25 mouse cellular contexts compared by ENCODE assay signal in genomic region chr3:22180076-22180475, GRCm38 (mm10).
DNase-seq lines count a peak whose midpoint lies in the region; ATAC-seq and TF ChIP-seq lines count a peak whose summit lies in the region.
"Had no signal": no experiment of that assay in that cellular context is flagged by ENCODE, and none has a peak within 500 bp of the region (broad histone marks: within the 10 kb centered on the region; RNA-seq: fewer than 3 reads in every experiment).

No protein-coding gene starts in this region.

- peaks cover 13% of the 10 kb centered on the region for H3K4me1 ChIP-seq in liver, adult 2 months (ENCODE audit: control insufficient read depth, insufficient read depth, low read length)
- no peaks in the 10 kb centered on the region; the same call in 1 of the 2 replicates for H3K4me1 ChIP-seq in liver, embryonic 11.5 days (replicated peaks; ENCODE audit: control insufficient read depth, insufficient read depth, low read length)
- H3K4me1 ChIP-seq: forebrain, embryonic 10.5 days; forebrain, embryonic 13.5 days had no signal

- H3K9me3 ChIP-seq in liver, embryonic 11.5 days (ENCODE audit: control insufficient read depth, low read length): no peaks in the 10 kb centered on the region
- H3K9me3 ChIP-seq: forebrain, embryonic 10.5 days; forebrain, embryonic 13.5 days; heart, embryonic 13.5 days had no signal

- no peaks in the 10 kb centered on the region for H3K27me3 ChIP-seq in liver, adult 2 months (ENCODE audit: control insufficient read depth, insufficient read depth, low read length)
- H3K27me3 ChIP-seq in liver, embryonic 11.5 days (replicated peaks; ENCODE audit: control insufficient read depth, insufficient read depth, low read length): no peaks in the 10 kb centered on the region
- H3K27me3 ChIP-seq: forebrain, embryonic 13.5 days; heart, embryonic 13.5 days had no signal

- no peak overlapping the region for H3K9ac ChIP-seq in liver, adult 2 months (ENCODE audit: low read depth, low read length)
- no peak overlapping the region for H3K9ac ChIP-seq in liver, embryonic 11.5 days (ENCODE audit: low read depth, low read length)
- H3K9ac ChIP-seq: forebrain, embryonic 13.5 days; heart, embryonic 13.5 days; hindbrain, embryonic 14.5 days had no signal

- 14% methylated on average over 3 of the region's 4 CpGs for WGBS in liver, adult 2 months
- 68% methylated on average over 4 of the region's 4 CpGs for WGBS in liver, embryonic 11.5 days

- no peak for TF ChIP-seq CTCF in liver, adult 2 months (IDR thresholded peaks at IDR 0.05; ENCODE audit: low read depth, low read length)

- no peak for TF ChIP-seq POLR2A in liver, adult 2 months (IDR thresholded peaks at IDR 0.05; ENCODE audit: extremely low read depth, insufficient read depth, low read length)

- DNase-seq in liver, adult 2 months (ENCODE audit: extremely low read depth, low read depth, low spot score): peak; percentile 73
- DNase-seq in liver, embryonic 11.5 days (ENCODE audit: low spot score): no peak
- DNase-seq in lung, postnatal 10 days: peak; percentile 8
- DNase-seq in lung, postnatal 14 days: no peak
- DNase-seq: adrenal gland, adult 8-10 months; adrenal gland, postnatal 25 days; cerebellum, adult 11-12 months; cerebellum, adult 8-10 months; cerebellum, postnatal 10 days; cerebellum, postnatal 36 days; gastrocnemius, postnatal 10 days; gastrocnemius, postnatal 36 days; heart, adult 18-20 months; heart, postnatal 14 days; heart, postnatal 4 days had no signal

- no peak overlapping the region for H3K4me3 ChIP-seq in liver, adult 2 months (ENCODE audit: insufficient read depth, low read depth, low read length)
- no peak overlapping the region for H3K4me3 ChIP-seq in liver, embryonic 11.5 days (ENCODE audit: low read depth, low read length)
- H3K4me3 ChIP-seq: forebrain, embryonic 10.5 days; forebrain, embryonic 13.5 days; heart, embryonic 13.5 days had no signal

- H3K36me3 ChIP-seq in liver, adult 2 months (ENCODE audit: control insufficient read depth, insufficient read depth, low read length): no peaks in the 10 kb centered on the region
- no peaks in the 10 kb centered on the region for H3K36me3 ChIP-seq in liver, embryonic 11.5 days (ENCODE audit: control insufficient read depth, insufficient read depth, low read length)
- H3K36me3 ChIP-seq: heart, embryonic 13.5 days had no signal

- H3K4me2 ChIP-seq in liver, embryonic 11.5 days: no peak overlapping the region
- H3K4me2 ChIP-seq: forebrain, embryonic 13.5 days; heart, embryonic 13.5 days; hindbrain, embryonic 14.5 days had no signal

- peaks cover 10% of the 10 kb centered on the region; the same call in 1 of the 2 replicates for H3K79me2 ChIP-seq in liver, adult 2 months (ENCODE audit: control insufficient read depth, insufficient read depth, low read length)

- no peak for ATAC-seq in liver, embryonic 11.5 days (replicated peaks; ENCODE audit: low FRiP score)
- 0 out of 2 replicates have a peak, but pooled peaks have one; percentile 25 for ATAC-seq in common myeloid progenitor, adult 5-6 weeks (replicated peaks; ENCODE audit: low read depth, poor library complexity, severe bottlenecking)
- ATAC-seq in megakaryocyte progenitor cell, adult 5-6 weeks (replicated peaks; ENCODE audit: poor library complexity): peak; percentile 68
- ATAC-seq in activated CD4-positive, CD25-positive, alpha-beta regulatory T cell, adult 4 months: no peak
- ATAC-seq: CD4-positive, CD25-positive, alpha-beta regulatory T cell, adult 4 months; forebrain, embryonic 13.5 days; forebrain, embryonic 16.5 days; hindbrain, postnatal 0 days had no signal

- H3K27ac ChIP-seq in liver, adult 2 months (replicated peaks; ENCODE audit: insufficient read depth, low read depth, low read length): peak overlapping the region; percentile 49
- no peak overlapping the region for H3K27ac ChIP-seq in liver, embryonic 11.5 days (ENCODE audit: low read depth, low read length)
- H3K27ac ChIP-seq: forebrain, embryonic 10.5 days; forebrain, embryonic 13.5 days; heart, embryonic 13.5 days; hindbrain, embryonic 14.5 days; hindbrain, postnatal 0 days had no signal

Comparison
In these comparisons a context has a peak if more than half of its experiments do, and no peak if none do; other contexts are left out.
1. DNase-seq: peak in liver, adult 2 months (single experiment) and lung, postnatal 10 days (single experiment); none in liver, embryonic 11.5 days (single experiment) and lung, postnatal 14 days (single experiment).
2. ATAC-seq: peak in common myeloid progenitor, adult 5-6 weeks (single experiment) and megakaryocyte progenitor cell, adult 5-6 weeks (single experiment); none in liver, embryonic 11.5 days (single experiment) and activated CD4-positive, CD25-positive, alpha-beta regulatory T cell, adult 4 months (single experiment).